Mouse (Mus musculus): ENCODE data around the gene Cnih1.
"Not testable (repeated sequence)": the region's sequence is repeated elsewhere in the genome, so short reads cannot be mapped to it uniquely, and the experiment has no call there.

Cnih1 gene

GRCm38 (mm10) chr14:46787787-46788504, at the start of gene Cnih1:
TSS of gene Cnih1 (minus strand) at chr14:46788411.
- DNase-seq = peak; percentile 96

DNA sequence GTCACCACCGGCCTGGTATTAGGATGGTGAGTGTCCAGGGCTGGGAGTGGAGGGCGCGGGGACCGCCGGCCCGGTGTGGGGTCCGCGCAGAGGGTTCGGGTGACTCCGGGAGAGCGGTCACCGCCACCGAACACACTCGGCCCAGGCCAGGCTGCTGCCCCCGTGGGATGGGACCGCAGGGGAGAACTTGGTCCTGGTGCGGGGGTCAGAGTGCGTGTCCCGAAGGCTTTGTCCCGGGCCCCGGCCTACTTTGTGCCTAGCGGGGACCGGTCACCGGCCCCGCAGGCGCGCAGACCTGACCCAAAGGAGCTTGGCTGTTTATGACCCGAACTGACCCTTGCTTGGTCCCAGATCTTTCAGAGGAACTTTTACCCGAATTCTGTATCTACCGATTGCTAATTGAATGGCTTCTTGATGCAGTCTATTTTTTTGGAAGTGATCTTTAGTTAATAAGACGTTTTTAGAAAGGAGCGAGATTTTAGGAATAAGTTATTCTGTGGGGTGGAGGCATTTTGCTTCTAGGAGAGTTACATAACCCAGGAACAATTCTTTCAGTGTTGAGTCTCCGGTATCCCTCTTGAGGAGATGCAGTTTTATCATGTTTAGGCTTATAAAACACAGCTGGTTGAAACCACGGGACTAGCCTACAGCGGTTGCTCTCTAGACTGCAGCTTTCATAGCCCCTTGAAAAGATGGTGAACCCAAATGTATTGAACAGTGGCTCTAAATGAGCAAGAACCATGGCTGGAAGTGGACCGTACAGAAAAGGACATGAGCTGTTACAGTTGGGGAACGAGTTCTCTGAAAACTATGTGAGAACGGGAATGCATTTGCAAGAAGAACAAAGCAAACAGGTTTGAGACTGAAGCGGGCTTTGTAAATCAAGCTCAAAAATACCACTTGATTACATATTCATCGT, 44.4 kb upstream of the Cnih1 start:
- DNase-seq = no peak

GRCm38 (mm10) chr14:46831837-46832333, 43.7 kb upstream of the Cnih1 start, which contains the start of gene Cgrrf1:
TSS of gene Cgrrf1 (plus strand) at chr14:46832125.
- peak; percentile 96 to 97 for DNase-seq

DNA sequence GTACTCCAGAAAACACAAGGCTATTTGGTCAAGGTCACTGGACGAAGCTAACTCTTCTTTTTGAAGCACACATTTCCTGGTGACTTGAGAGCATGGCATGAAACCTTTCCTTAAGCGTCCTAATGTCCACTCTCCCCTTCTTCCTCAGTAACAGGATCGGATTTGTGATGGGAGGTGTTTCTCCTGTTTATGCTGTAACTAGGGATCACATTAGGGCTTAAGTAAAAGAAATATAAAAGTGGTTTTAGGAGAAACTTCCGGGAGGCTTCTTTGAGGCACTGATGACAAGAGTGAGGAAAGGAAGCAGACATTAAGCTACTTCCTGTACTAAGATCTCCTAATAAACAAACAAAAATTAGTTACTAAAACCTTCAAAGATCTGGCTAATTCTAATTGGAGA, 43.1 kb upstream of the Cnih1 start:
- peak in 1 of 2 experiments; percentile 6 for DNase-seq

DNA sequence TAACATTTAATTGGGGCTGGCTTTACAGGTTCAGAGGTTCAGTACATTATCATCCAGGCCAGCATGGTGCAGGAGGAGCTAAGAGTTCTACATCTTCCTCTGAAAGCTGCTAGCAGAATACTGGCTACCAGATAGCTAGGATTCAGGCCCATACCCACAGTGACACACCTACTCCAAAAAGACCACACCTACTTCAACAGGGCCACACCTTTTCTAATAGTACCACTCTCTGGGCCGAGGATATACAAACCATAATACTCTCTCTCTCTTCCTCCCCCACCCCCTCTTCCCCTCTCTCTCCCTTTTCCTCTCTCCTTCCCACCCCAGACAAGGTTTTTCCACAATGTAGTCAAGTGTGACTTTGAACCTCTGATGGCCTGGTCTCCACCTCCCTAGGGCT, 39.2 kb upstream of the Cnih1 start:
- DNase-seq = no peak

- no peak for DNase-seq
Observed at GRCm38 (mm10) chr14:46823996-46824395, 35.8 kb upstream of the Cnih1 start.

DNA sequence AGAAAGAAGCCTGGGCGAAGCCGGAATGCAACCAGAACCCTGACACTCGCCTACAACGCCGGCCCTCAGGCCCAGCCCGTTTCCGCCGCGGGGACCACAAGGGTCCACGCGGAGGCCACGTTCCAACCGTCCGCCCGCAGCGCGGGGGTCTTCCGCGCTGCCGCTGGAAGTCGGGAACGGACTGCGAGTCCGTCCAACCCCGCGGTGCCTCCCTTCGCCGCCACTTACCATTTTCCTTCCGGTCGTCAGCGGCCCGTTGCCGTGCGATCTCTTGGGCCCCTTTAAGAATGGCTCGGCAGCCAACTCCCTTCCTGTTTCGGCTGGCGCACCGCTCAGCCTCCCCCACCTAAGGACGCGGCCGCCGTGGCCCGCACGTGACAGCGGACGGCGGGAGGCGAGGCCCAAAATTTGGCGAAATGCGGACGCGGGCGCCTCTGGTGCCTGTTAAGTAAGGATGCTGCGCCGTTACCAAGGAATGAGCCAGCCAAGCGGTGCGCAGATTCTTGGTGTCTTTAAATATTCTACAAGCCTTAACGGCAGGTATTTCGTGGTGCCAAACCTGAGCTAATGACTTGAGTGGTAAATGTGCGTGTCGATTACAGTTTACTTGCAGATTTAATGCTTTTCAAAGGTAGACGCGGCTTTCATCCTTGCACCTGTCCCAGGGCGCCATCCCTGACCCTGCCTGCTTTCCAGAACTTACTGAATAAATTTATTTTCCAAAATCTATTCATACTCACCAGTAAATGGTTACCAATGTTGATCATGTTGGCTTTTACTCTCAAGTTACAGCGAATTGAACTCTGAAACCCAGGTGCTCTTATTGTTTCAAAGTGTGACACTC, 33.9 kb upstream of the Cnih1 start, which contains the start of gene Gmfb:
Gene Gmfb, minus strand, starts transcription at position 370 of the 844 bp plus-strand sequence.
- DNase-seq = peak; percentile 97 to 98

GRCm38 (mm10) chr14:46821271-46821872, 33.2 kb upstream of the Cnih1 start:
- DNase-seq = peak; percentile 16 to 45

GRCm38 (mm10) chr14:46819961-46820360, 31.8 kb upstream of the Cnih1 start:
- DNase-seq = not testable (repeated sequence)

DNA sequence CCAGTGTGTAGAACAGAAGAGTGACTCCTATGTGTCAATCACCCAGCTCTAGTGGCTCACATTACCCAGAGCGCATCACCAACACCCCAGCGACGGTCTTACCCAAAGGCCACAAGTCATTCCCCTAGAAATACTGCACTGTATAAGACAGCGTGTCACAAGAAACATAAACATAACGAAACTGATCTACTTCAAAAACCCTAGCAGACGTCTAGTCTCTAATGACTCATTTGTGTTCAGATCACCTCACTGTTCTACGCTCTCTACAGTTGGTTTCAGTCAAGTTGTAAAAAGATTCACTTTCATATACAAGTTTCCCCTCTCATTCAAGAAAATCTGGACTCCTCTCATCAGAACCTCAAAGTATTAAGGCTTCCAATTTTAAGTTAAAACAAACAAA, 30.5 kb upstream of the Cnih1 start:
- no peak for DNase-seq

- DNase-seq = no peak
Observed at GRCm38 (mm10) chr14:46816916-46817622, 28.9 kb upstream of the Cnih1 start.

- DNase-seq = no peak
Observed at GRCm38 (mm10) chr14:46815640-46816039, 27.4 kb upstream of the Cnih1 start.

- DNase-seq = no peak
Observed at GRCm38 (mm10) chr14:46807927-46808326, 19.7 kb upstream of the Cnih1 start.

DNA sequence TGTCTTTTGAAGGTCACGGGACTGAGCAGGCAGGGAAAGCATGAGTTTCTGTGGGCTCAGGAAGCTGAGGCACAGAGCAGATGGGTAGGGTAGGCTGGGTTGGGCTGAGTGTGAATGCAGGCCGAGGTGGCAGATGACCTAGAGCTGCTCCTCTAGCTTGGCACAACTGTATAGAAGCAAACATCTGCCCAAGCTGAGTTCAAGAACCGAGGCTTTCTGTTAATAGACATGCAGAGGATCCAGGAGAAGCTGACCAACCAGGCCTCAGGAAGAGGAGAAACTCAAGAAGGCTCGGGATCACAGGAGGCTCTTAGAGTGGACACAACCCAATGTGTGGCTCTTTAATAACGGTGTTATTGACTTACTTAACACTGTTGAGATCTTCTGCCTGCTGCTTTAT, 18.0 kb upstream of the Cnih1 start:
- no peak for DNase-seq

- DNase-seq = no peak
Observed at GRCm38 (mm10) chr14:46803791-46804190, 15.6 kb upstream of the Cnih1 start.

- DNase-seq = no peak
Observed at GRCm38 (mm10) chr14:46803259-46803658, 15.0 kb upstream of the Cnih1 start.

- DNase-seq = no peak
Observed at GRCm38 (mm10) chr14:46800684-46801345, 12.6 kb upstream of the Cnih1 start.

GRCm38 (mm10) chr14:46794157-46794556, 5.9 kb upstream of the Cnih1 start:
- no peak for DNase-seq

DNA sequence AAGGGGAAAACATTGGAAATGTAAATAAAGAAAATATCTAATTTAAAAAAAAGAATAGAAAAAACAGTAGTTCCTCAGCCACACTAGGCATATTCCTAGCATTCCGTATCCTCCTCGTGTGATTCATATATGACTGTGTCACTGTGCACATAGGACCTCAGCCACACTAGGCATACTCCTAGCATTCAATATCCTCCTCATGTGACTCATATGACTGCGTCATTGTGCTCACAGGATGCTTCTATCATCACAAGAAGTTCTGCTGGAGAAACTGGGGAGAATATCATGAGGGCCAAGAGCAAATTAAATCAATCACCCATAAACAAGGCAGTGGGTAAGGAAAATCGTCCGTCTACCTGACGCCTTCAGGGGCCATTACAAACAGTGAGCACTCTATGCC, 2.5 kb upstream of the Cnih1 start:
- no peak for DNase-seq

DNA sequence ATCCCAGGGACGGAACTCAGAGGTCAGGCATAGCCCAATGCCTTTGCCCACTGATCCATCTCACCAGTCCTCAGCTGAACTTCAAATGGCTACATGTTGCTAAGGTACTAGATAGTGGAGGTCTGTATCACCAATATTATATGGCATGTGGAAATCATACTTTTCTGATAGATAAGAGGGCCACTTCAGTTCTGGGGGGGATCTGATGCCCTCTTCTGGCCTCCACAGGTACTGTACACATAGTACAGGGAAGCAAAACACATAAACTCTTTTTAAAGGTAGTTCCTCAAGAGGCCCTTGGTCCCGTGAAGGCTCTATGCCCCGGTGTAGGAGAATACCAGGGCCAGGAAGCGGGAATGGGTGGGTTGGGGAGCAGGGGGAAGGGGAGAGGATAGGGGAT, 2.1 kb upstream of the Cnih1 start:
- peak in 1 of 2 experiments; percentile 29 for DNase-seq

GRCm38 (mm10) chr14:46788505-46788901, 292 bp upstream of the Cnih1 start:
- DNase-seq = peak in 1 of 2 experiments; percentile 20

Measured in cerebellum, postnatal 10 days (tissue).